Mouse (Mus musculus): ENCODE results near the gene Ccdc71.

DNA sequence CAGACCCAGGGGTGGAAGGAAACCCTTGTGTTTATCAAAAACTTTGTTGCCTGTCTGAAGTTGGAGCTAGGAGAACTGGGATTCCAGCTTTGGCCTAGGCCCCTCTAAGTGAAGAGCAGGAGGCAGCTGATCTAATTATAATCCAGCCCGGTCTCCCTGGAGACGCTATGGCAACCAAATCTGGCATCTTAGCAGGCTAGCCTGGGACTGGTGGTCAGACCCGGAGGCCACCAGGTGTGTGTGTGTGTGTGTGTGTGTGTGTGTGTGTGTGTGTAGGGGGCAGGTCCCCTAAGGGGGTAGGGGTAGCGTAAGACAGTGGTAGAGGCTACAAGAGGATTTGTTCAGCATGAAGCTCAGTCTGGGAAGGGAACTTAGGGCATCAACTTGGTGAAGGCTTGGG lies 10.5 kb upstream of the Ccdc71 start:
- TF ChIP-seq POLR2A (IDR thresholded peaks at IDR 0.05; ENCODE audit: low read depth, low read length), result no peak
- no peak for TF ChIP-seq CTCF (IDR thresholded peaks at IDR 0.05; ENCODE audit: extremely low read depth, insufficient read length, insufficient replicate concordance, low read depth, low read length)

Measured in small intestine, adult 2 months (tissue).